Mouse (Mus musculus): ENCODE results near the gene Gm12184. TPM values are rescaled to one million over a fixed set of nuclear protein-coding genes. Genes with fewer than 3 reads are reported as not detected.
"Not testable (repeated sequence)": the region's sequence is repeated elsewhere in the genome, so short reads cannot be mapped to it uniquely, and the experiment has no call there.

Gm12184 gene
- 4.5 and 4.6 TPM in 2 replicates for polyA plus RNA-seq (2012)

DNA sequence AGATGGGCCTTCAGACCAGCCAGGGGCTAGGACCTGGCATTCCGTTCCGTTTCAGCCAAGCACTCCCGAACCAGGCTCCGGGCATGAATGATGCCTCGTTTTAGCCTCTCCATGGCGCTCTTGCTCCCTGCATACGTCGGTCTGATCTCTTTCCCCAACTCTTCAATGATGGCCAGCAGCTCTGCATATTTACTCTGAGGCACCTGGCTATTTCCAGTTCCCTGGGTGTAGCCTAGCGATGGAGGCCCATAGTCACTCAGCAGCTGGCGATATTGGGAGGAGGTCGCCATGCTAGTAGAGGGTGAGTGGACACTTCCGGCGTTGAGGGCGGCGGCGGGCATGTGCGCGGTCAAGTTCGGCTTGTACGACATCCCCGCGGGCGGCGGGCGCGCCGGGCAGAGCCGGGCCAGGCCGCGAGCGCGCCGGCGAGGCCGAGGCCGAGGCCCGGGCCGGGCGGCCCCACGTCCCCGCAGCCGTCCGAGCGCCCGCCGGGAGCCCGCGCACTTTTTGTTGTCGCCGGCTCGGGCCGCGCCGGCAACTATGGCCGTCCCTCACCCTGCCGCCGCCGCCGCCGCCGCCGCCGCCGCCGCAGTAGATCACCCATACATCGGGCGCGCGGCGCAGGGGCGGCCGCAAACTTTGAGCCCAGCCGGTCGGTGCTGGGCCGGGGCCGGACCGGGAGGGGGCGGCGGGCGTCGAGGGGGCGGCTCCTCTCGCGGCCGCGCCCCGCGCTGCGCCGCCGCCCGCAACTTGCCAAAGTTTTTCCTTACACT, at the start of gene Gm12184, which contains the start of gene Trim7:
Gm12184 (minus strand) TSS at position 677 of the 773 bp plus-strand sequence.
Trim7 (plus strand) TSS at position 162 of the 773 bp plus-strand sequence.
- Histone ChIP-seq H3K9me3 (ENCODE audit: control insufficient read depth, low read length) (peaks cover 11% of the 10 kb centered on the region), H3K4me3 (replicated peaks) (peak within 1 kb of the TSS; percentile 66), H3K27me3 (ENCODE audit: control insufficient read depth) (peaks cover 45% of the 10 kb centered on the region), H3K4me1 (ENCODE audit: control insufficient read depth) (peaks cover 35% of the 10 kb centered on the region)
- not testable (repeated sequence) for H3K36me3 ChIP-seq (ENCODE audit: control insufficient read depth)

DNA sequence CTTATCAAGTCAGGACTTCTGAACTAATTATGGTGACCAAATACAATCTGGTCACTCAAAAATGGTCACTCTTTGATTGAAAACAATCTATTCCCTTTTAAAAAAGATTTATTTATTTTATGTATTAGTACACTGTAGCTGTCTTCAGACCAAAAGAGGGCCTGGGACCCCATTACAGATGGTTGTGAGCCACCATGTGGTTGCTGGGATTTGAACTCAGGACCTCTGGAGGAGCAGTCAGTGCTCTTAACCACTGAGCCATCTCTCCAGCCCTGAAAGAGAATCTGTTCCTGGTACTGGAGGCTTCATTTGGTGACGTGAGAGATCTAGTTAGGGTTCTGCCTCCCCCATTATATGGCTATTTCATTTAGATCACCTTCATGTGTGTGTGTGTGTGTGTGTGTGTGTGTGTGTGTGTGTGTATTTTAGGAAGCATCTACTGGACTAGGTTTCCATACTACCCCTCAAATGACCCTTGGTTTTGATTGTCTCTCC, 48.9 kb upstream of the Gm12184 start:
- H3K36me3 ChIP-seq (ENCODE audit: control insufficient read depth); H3K4me3 ChIP-seq (replicated peaks); H3K27me3 ChIP-seq (ENCODE audit: control insufficient read depth); H3K9me3 ChIP-seq (ENCODE audit: control insufficient read depth, low read length): not testable (repeated sequence)
- peaks cover 46% of the 10 kb centered on the region for H3K4me1 ChIP-seq (ENCODE audit: control insufficient read depth)

DNA sequence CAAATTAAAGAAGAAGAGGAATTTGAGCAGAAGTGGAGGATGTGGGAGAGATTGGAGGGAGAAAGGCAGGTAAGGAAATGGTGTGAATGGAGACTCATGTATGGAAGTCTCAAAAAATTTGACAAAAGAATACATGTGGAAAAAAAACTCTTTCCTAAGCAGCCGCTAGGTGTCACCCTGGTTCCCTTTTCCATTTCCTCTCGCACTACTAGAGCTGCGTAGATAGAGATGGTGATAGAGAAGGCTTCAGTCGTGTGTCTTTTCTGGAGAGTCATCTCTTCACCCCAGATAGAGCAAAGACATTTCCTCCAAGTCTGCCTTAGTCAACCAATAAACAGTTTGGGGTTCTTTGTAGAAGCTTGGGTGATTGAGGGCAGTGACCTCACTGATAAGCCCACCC, 48.0 kb upstream of the Gm12184 start:
- H3K9me3 ChIP-seq (ENCODE audit: control insufficient read depth, low read length) = no peaks in the 10 kb centered on the region
- TF ChIP-seq TAL1 (IDR thresholded peaks at IDR 0.05; ENCODE audit: low read length) = no peak
- no peak for TF ChIP-seq GATA1 (IDR thresholded peaks at IDR 0.05; ENCODE audit: low read length)
- no peak overlapping the region for H3K4me3 ChIP-seq (replicated peaks)
- H3K27me3 ChIP-seq (ENCODE audit: control insufficient read depth) = no peaks in the 10 kb centered on the region
- peaks cover 56% of the 10 kb centered on the region for H3K4me1 ChIP-seq (ENCODE audit: control insufficient read depth)
- no peaks in the 10 kb centered on the region; the same call in 1 of the 2 replicates for H3K36me3 ChIP-seq (ENCODE audit: control insufficient read depth)

DNA sequence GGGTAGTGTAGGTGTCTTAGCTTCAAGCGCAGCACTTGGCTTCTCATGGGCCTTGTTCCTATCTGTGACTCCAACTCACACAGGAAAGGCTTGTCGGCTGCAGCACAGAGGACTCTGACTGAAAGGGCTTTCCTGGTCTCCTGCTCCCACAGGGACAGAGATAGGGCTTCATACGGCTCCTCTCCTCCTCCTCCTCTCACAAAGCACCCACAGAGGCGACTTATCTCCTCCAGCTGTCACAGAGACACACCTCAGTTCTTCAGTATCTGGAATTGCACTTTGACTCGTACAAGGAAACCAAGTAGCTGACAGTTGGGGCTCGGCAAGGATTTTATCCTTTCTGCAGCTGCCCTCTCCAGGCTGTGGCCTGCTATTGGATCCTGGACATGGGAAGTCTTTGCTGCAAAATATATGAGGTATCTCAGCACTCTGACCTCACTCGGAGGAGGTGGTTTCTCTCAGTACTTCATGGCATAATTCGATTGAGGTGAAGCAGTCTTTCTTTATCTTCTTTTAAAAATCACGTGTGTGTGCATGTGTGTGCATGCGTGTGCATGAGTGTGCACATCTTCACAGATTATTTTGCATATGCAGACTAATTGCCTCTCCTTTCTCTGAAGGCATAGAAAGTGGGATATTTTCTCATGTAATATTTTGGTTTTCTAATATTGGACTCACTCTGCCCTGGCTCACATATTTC, 47.3 kb upstream of the Gm12184 start:
- peak; percentile 56 for TF ChIP-seq GATA1 (IDR thresholded peaks at IDR 0.05; ENCODE audit: low read length)
- peak; percentile 54; the same call in 2 of the 3 replicates for TF ChIP-seq TAL1 (IDR thresholded peaks at IDR 0.05; ENCODE audit: low read length)
- H3K4me1 ChIP-seq (ENCODE audit: control insufficient read depth) = peaks cover 63% of the 10 kb centered on the region
- no peaks in the 10 kb centered on the region for H3K9me3 ChIP-seq (ENCODE audit: control insufficient read depth, low read length)
- H3K4me3 ChIP-seq (replicated peaks) = peak overlapping the region; percentile 39
- H3K27me3 ChIP-seq (ENCODE audit: control insufficient read depth) = no peaks in the 10 kb centered on the region
- H3K36me3 ChIP-seq (ENCODE audit: control insufficient read depth) = no peaks in the 10 kb centered on the region; the same call in 1 of the 2 replicates

GRCm38 (mm10) chr11:48872695-48873300, 46.3 kb upstream of the Gm12184 start:
- no peaks in the 10 kb centered on the region; the same call in 1 of the 2 replicates for H3K36me3 ChIP-seq (ENCODE audit: control insufficient read depth)
- H3K4me3 ChIP-seq (replicated peaks) = peak overlapping the region; percentile 80
- H3K27me3 ChIP-seq (ENCODE audit: control insufficient read depth) = no peaks in the 10 kb centered on the region
- TF ChIP-seq TAL1 (IDR thresholded peaks at IDR 0.05; ENCODE audit: low read length) (no peak), GATA1 (IDR thresholded peaks at IDR 0.05; ENCODE audit: low read length) (no peak)
- no peaks in the 10 kb centered on the region for H3K9me3 ChIP-seq (ENCODE audit: control insufficient read depth, low read length)
- peaks cover 69% of the 10 kb centered on the region for H3K4me1 ChIP-seq (ENCODE audit: control insufficient read depth)

- Histone ChIP-seq H3K9me3 (ENCODE audit: control insufficient read depth, low read length) (no peaks in the 10 kb centered on the region), H3K4me3 (replicated peaks) (peak overlapping the region; percentile 80), H3K27me3 (ENCODE audit: control insufficient read depth) (no peaks in the 10 kb centered on the region), H3K4me1 (ENCODE audit: control insufficient read depth) (peaks cover 70% of the 10 kb centered on the region), H3K36me3 (ENCODE audit: control insufficient read depth) (peaks cover 1% of the 10 kb centered on the region)
- 0 out of 2 replicates have a peak, but pooled peaks have one; percentile 23 for TF ChIP-seq GATA1 (IDR thresholded peaks at IDR 0.05; ENCODE audit: low read length)
- TF ChIP-seq TAL1 (IDR thresholded peaks at IDR 0.05; ENCODE audit: low read length) = no peak
Observed at GRCm38 (mm10) chr11:48871817-48872541, 45.5 kb upstream of the Gm12184 start.

- no peak for TF ChIP-seq GATA1 (IDR thresholded peaks at IDR 0.05; ENCODE audit: low read length)
- TF ChIP-seq TAL1 (IDR thresholded peaks at IDR 0.05; ENCODE audit: low read length) = no peak
- Histone ChIP-seq H3K4me3 (replicated peaks) (peak within 1 kb of the TSS; percentile 80), H3K27me3 (ENCODE audit: control insufficient read depth) (no peaks in the 10 kb centered on the region), H3K4me1 (ENCODE audit: control insufficient read depth) (peaks cover 70% of the 10 kb centered on the region), H3K36me3 (ENCODE audit: control insufficient read depth) (peaks cover 8% of the 10 kb centered on the region), H3K9me3 (ENCODE audit: control insufficient read depth, low read length) (no peaks in the 10 kb centered on the region)
Observed at GRCm38 (mm10) chr11:48871201-48871772, 44.8 kb upstream of the Gm12184 start, which contains the start of gene Irgm1. TSS of gene Irgm1 (minus strand) at chr11:48871683.

DNA sequence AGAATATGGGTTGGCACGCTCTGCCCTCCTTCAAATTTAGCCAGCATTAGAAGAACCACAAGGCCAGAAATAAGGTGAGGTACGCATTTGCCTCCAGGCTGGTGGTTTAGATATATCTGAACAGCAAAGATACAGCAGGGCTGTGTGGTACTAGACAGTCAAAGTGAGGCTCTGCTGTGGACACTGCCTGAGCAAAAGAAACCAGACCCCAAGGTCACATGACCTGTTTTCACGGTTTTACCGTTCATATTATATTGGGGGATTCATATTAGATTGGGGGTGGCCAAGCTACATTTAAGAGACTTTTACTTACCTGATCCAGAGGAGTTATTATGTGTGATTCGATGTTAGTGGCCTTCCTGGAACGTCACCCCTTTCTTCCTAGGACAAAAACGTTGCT, 44.3 kb upstream of the Gm12184 start:
- no peak for TF ChIP-seq TAL1 (IDR thresholded peaks at IDR 0.05; ENCODE audit: low read length)
- no peak for TF ChIP-seq GATA1 (IDR thresholded peaks at IDR 0.05; ENCODE audit: low read length)
- H3K4me1 ChIP-seq (ENCODE audit: control insufficient read depth) = peaks cover 70% of the 10 kb centered on the region
- peak overlapping the region; percentile 80 for H3K4me3 ChIP-seq (replicated peaks)
- no peaks in the 10 kb centered on the region for H3K9me3 ChIP-seq (ENCODE audit: control insufficient read depth, low read length)
- no peaks in the 10 kb centered on the region for H3K27me3 ChIP-seq (ENCODE audit: control insufficient read depth)
- peaks cover 13% of the 10 kb centered on the region for H3K36me3 ChIP-seq (ENCODE audit: control insufficient read depth)
